Mouse (Mus musculus): ENCODE results near the gene Cul7. TPM values are rescaled to one million over a fixed set of nuclear protein-coding genes. Genes with fewer than 3 reads are reported as not detected.

Cul7 gene
- polyA plus RNA-seq, 1 experiment, result 19.0 TPM

GRCm38 (mm10) chr17:46710959-46711597, 60.9 kb downstream of the Cul7 start, which contains the start of gene Pex6:
Pex6 (plus strand) TSS chr17:46711463.
- Histone ChIP-seq H3K27ac (ENCODE audit: insufficient read depth, low read length) (peak within 1 kb of the TSS; percentile 80), H3K4me1 (ENCODE audit: control insufficient read depth, insufficient read depth, insufficient read length) (peaks cover 7% of the 10 kb centered on the region; the same call in 1 of the 2 replicates), H3K27me3 (ENCODE audit: control insufficient read depth, insufficient read depth, low read length) (no peaks in the 10 kb centered on the region), H3K36me3 (ENCODE audit: control insufficient read depth, insufficient read depth, low read length) (peaks cover 9% of the 10 kb centered on the region), H3K4me3 (ENCODE audit: extremely low read depth, insufficient read depth, insufficient read length) (peak within 1 kb of the TSS; percentile 98)
- 7% methylated on average over 36 of the region's 36 CpGs for WGBS
- DNase-seq (ENCODE audit: low read depth in 1 of 2, low spot score in 2 of 2), result peak; percentile 83 to 89
- TF ChIP-seq POLR2A (IDR thresholded peaks at IDR 0.05; ENCODE audit: low read depth, low read length), result peak; percentile 71
- TF ChIP-seq CTCF (IDR thresholded peaks at IDR 0.05; ENCODE audit: extremely low read depth, insufficient read depth, insufficient read length, insufficient replicate concordance), result no peak

GRCm38 (mm10) chr17:46711612-46712271, 61.6 kb downstream of the Cul7 start:
- H3K27ac ChIP-seq (ENCODE audit: insufficient read depth, low read length), result peak overlapping the region; percentile 80
- H3K27me3 ChIP-seq (ENCODE audit: control insufficient read depth, insufficient read depth, low read length), result no peaks in the 10 kb centered on the region
- under 1% methylated on average over 71 of the region's 76 CpGs for WGBS
- no peak for TF ChIP-seq POLR2A (IDR thresholded peaks at IDR 0.05; ENCODE audit: low read depth, low read length)
- no peak for DNase-seq (ENCODE audit: low read depth in 1 of 2, low spot score in 2 of 2)
- peak overlapping the region; percentile 98 for H3K4me3 ChIP-seq (ENCODE audit: extremely low read depth, insufficient read depth, insufficient read length)
- peaks cover 9% of the 10 kb centered on the region for H3K36me3 ChIP-seq (ENCODE audit: control insufficient read depth, insufficient read depth, low read length)
- peaks cover 7% of the 10 kb centered on the region; the same call in 1 of the 2 replicates for H3K4me1 ChIP-seq (ENCODE audit: control insufficient read depth, insufficient read depth, insufficient read length)

GRCm38 (mm10) chr17:46712442-46712841, 62.3 kb downstream of the Cul7 start:
- Histone ChIP-seq H3K4me1 (ENCODE audit: control insufficient read depth, insufficient read depth, insufficient read length) (peaks cover 7% of the 10 kb centered on the region; the same call in 1 of the 2 replicates), H3K27me3 (ENCODE audit: control insufficient read depth, insufficient read depth, low read length) (no peaks in the 10 kb centered on the region), H3K36me3 (ENCODE audit: control insufficient read depth, insufficient read depth, low read length) (peaks cover 9% of the 10 kb centered on the region), H3K27ac (ENCODE audit: insufficient read depth, low read length) (no peak overlapping the region), H3K4me3 (ENCODE audit: extremely low read depth, insufficient read depth, insufficient read length) (peak overlapping the region; percentile 98; the same call in 1 of the 2 replicates)
- WGBS, result 6% methylated on average over 7 of the region's 7 CpGs
- DNase-seq (ENCODE audit: low read depth in 1 of 2, low spot score in 2 of 2), result no peak
- no peak for TF ChIP-seq POLR2A (IDR thresholded peaks at IDR 0.05; ENCODE audit: low read depth, low read length)
- no peak for TF ChIP-seq CTCF (IDR thresholded peaks at IDR 0.05; ENCODE audit: extremely low read depth, insufficient read depth, insufficient read length, insufficient replicate concordance)

- DNase-seq (ENCODE audit: low read depth in 1 of 2, low spot score in 2 of 2), result no peak
- peaks cover 7% of the 10 kb centered on the region; the same call in 1 of the 2 replicates for H3K4me1 ChIP-seq (ENCODE audit: control insufficient read depth, insufficient read depth, insufficient read length)
- no peak for TF ChIP-seq POLR2A (IDR thresholded peaks at IDR 0.05; ENCODE audit: low read depth, low read length)
- TF ChIP-seq CTCF (IDR thresholded peaks at IDR 0.05; ENCODE audit: extremely low read depth, insufficient read depth, insufficient read length, insufficient replicate concordance), result no peak
- no peak overlapping the region for H3K4me3 ChIP-seq (ENCODE audit: extremely low read depth, insufficient read depth, insufficient read length)
- H3K27me3 ChIP-seq (ENCODE audit: control insufficient read depth, insufficient read depth, low read length), result no peaks in the 10 kb centered on the region
- H3K36me3 ChIP-seq (ENCODE audit: control insufficient read depth, insufficient read depth, low read length), result peaks cover 9% of the 10 kb centered on the region
- no peak overlapping the region for H3K27ac ChIP-seq (ENCODE audit: insufficient read depth, low read length)
- whole genome bisulfite sequencing, result 91% methylated on average over 9 of the region's 9 CpGs
These were observed 63.7 kb downstream of the Cul7 start for GRCm38 (mm10) chr17:46713849-46714248.

Other genes starting within 250 kb of the Cul7 start
- 8.9 and 10.0 TPM in 2 replicates for gene Crip3, start 221.4 kb upstream of the Cul7 start, polyA plus RNA-seq (2012; rRNA removed)
- gene Slc22a7, start 211.9 kb upstream of the Cul7 start, polyA plus RNA-seq (2012; rRNA removed), result 0.07 TPM in 1 of 2 replicates, not detected in the other
- 0.82 and 0.89 TPM in 2 replicates for gene Ttbk1, start 162.7 kb upstream of the Cul7 start, polyA plus RNA-seq (2012; rRNA removed)
- gene Dnph1, start 153.6 kb upstream of the Cul7 start, polyA plus RNA-seq (2012; rRNA removed), result 2.3 and 3.6 TPM in 2 replicates
- 16.2 and 19.4 TPM in 2 replicates for gene Cul9, start 103.9 kb upstream of the Cul7 start, polyA plus RNA-seq (2012; rRNA removed)
- 146 and 226 TPM in 2 replicates for gene Srf, start 94.2 kb upstream of the Cul7 start, polyA plus RNA-seq (2012; rRNA removed)
- 8.5 and 11.1 TPM in 2 replicates for gene Ptk7, start 20.8 kb upstream of the Cul7 start, polyA plus RNA-seq (2012; rRNA removed)
- gene Klc4, start 4.3 kb upstream of the Cul7 start, polyA plus RNA-seq (2012; rRNA removed), result 14.2 and 14.6 TPM in 2 replicates
- 48.3 and 49.8 TPM in 2 replicates for gene Mrpl2, start 4.1 kb upstream of the Cul7 start, polyA plus RNA-seq (2012; rRNA removed)
- 25.8 and 32.8 TPM in 2 replicates for gene Rrp36, start 24.0 kb downstream of the Cul7 start, polyA plus RNA-seq (2012; rRNA removed)
- gene Mea1, start 28.5 kb downstream of the Cul7 start, polyA plus RNA-seq (2012; rRNA removed), result 30.2 and 34.6 TPM in 2 replicates
- gene Klhdc3, start 30.6 kb downstream of the Cul7 start, polyA plus RNA-seq (2012; rRNA removed), result 57.5 and 69.2 TPM in 2 replicates
- 28.8 and 34.2 TPM in 2 replicates for gene Ppp2r5d, start 54.8 kb downstream of the Cul7 start, polyA plus RNA-seq (2012; rRNA removed)
- 44.9 and 64.0 TPM in 2 replicates for gene Pex6, start 61.1 kb downstream of the Cul7 start, polyA plus RNA-seq (2012; rRNA removed)
- gene Gnmt, start 78.8 kb downstream of the Cul7 start, polyA plus RNA-seq (2012; rRNA removed), result 6.4 and 8.1 TPM in 2 replicates
- 55.6 and 62.8 TPM in 2 replicates for gene Cnpy3, start 101.9 kb downstream of the Cul7 start, polyA plus RNA-seq (2012; rRNA removed)
- gene Ptcra, start 113.4 kb downstream of the Cul7 start, polyA plus RNA-seq (2012; rRNA removed), result 0.08 and 0.20 TPM in 2 replicates
- 37.3 and 73.8 TPM in 2 replicates for gene 2310039H08Rik, start 122.3 kb downstream of the Cul7 start, polyA plus RNA-seq (2012; rRNA removed)
- 13.7 and 14.0 TPM in 2 replicates for gene Rpl7l1, start 132.3 kb downstream of the Cul7 start, polyA plus RNA-seq (2012; rRNA removed)
- gene Bicral, start 208.1 kb downstream of the Cul7 start, polyA plus RNA-seq (2012; rRNA removed), result 14.4 and 14.5 TPM in 2 replicates
- 17.2 and 21.3 TPM in 2 replicates for gene Tbcc, start 240.3 kb downstream of the Cul7 start, polyA plus RNA-seq (2012; rRNA removed)

Measured in spleen, adult 2 months (tissue).